Mouse (Mus musculus): ENCODE data around the gene Rbms3. TPM values are rescaled to one million over a fixed set of nuclear protein-coding genes. Genes with fewer than 3 reads are reported as not detected.

The Rbms3 gene
- polyA plus RNA-seq, 1 experiment from 2014 or later: 76.1 TPM

DNA sequence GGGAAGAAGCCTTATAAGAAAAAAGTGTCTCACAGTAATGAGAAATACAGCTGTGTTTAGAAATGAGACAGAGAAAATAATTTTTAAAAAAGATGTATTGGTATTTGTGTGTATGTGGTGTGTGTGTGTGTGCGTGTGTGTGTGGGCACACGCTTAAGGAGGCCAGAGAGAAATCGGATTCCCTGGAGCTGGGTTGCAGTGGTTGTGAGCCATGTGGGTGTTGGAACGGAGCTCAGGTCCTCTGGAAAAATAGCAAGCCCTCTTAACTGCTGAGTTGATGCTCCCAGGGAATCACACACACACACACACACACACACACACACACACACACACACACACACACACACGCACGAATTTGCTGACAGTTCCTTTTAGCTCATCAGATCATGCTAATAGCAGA lies 900.5 kb downstream of the Rbms3 start:
- no peak for ATAC-seq (ENCODE audit: insufficient read depth, low FRiP score)
- H3K4me1 ChIP-seq (ENCODE audit: control insufficient read depth, insufficient read depth, low read length): no peaks in the 10 kb centered on the region
- no peaks in the 10 kb centered on the region for H3K9me3 ChIP-seq (replicated peaks; ENCODE audit: control insufficient read depth, low read length)
- 66% methylated on average over 6 of the region's 6 CpGs for WGBS
- H3K36me3 ChIP-seq (ENCODE audit: control insufficient read depth, insufficient read depth, low read length): no peaks in the 10 kb centered on the region
- no peak overlapping the region for H3K4me3 ChIP-seq (replicated peaks; ENCODE audit: low read length)
- no peak overlapping the region for H3K4me2 ChIP-seq (ENCODE audit: low read depth, low read length)
- H3K27me3 ChIP-seq (ENCODE audit: control insufficient read depth, insufficient read depth, low read length): no peaks in the 10 kb centered on the region
- H3K9ac ChIP-seq (ENCODE audit: low read length): no peak overlapping the region
- H3K27ac ChIP-seq (ENCODE audit: low read length): peak overlapping the region; percentile 76; the same call in 1 of the 2 replicates

DNA sequence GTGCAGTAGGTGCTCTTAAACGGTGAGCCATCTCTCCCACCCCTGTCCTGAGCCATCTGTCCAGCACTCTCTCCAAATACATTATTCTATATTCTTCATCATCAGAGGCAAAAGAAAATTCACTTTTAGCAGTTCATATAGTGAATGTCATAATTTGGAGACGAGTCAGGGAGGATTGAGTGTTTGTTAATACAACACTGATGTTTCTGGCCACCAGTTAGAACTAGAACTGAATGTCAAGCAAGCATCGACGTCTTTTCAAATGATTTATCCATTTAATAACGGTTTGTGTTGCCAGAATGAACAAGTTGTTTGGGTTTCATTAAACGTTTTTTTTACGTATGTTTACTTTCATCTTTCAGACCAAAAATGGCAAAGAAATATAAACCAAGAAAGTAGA lies 901.1 kb downstream of the Rbms3 start:
- no peaks in the 10 kb centered on the region for H3K4me1 ChIP-seq (ENCODE audit: control insufficient read depth, insufficient read depth, low read length)
- peak overlapping the region; percentile 44; the same call in 1 of the 2 replicates for H3K27ac ChIP-seq (ENCODE audit: low read length)
- WGBS: 41% methylated on average over 7 of the region's 7 CpGs
- no peak overlapping the region for H3K4me3 ChIP-seq (replicated peaks; ENCODE audit: low read length)
- H3K9ac ChIP-seq (ENCODE audit: low read length): no peak overlapping the region
- ATAC-seq (ENCODE audit: insufficient read depth, low FRiP score): no peak
- no peaks in the 10 kb centered on the region for H3K36me3 ChIP-seq (ENCODE audit: control insufficient read depth, insufficient read depth, low read length)
- H3K9me3 ChIP-seq (replicated peaks; ENCODE audit: control insufficient read depth, low read length): no peaks in the 10 kb centered on the region
- no peaks in the 10 kb centered on the region for H3K27me3 ChIP-seq (ENCODE audit: control insufficient read depth, insufficient read depth, low read length)
- H3K4me2 ChIP-seq (ENCODE audit: low read depth, low read length): no peak overlapping the region

DNA sequence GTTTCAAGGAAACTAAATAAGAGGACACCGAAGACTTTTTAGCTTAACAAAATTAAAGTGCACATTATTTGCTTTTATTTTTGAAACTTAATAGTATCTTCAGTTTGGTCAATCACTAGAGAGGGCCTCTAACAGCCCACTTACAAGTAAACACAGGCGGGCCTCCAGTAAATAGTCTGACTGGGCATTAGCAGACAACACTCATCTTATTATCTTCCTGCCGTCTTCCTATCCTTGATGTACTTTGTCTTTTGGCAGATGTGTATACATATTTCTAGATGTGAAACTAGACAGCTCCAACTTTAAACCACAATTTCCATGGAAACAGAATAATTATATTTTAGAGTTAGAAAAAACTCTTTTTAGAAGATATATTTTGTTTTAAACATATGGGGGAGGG lies 901.6 kb downstream of the Rbms3 start:
- Histone ChIP-seq H3K9me3 (replicated peaks; ENCODE audit: control insufficient read depth, low read length) (no peaks in the 10 kb centered on the region), H3K9ac (ENCODE audit: low read length) (no peak overlapping the region), H3K36me3 (ENCODE audit: control insufficient read depth, insufficient read depth, low read length) (no peaks in the 10 kb centered on the region), H3K4me2 (ENCODE audit: low read depth, low read length) (no peak overlapping the region), H3K27me3 (ENCODE audit: control insufficient read depth, insufficient read depth, low read length) (no peaks in the 10 kb centered on the region), H3K27ac (ENCODE audit: low read length) (peak overlapping the region; percentile 44; the same call in 1 of the 2 replicates), H3K4me1 (ENCODE audit: control insufficient read depth, insufficient read depth, low read length) (no peaks in the 10 kb centered on the region), H3K4me3 (replicated peaks; ENCODE audit: low read length) (no peak overlapping the region)
- no peak for ATAC-seq (ENCODE audit: insufficient read depth, low FRiP score)
- 59% methylated on average over 3 of the region's 3 CpGs for WGBS

DNA sequence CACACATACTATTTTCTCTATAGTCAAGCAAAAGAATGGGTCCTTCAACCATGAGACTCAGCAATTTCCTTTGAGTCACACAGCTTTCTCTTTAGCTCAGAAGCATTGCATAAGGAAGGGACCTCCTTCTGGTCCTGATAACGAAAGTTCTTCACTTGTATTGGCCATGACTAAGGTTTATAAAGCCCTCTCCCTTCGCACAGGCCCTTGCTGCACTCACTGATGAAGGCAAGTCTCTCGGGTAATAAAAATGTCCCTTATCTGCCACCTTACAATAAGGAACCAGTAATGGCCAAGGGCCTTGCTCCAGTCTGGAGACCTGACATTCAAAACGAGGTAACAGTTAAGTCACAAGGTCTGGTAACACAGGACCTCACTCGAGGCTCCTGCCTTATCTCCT lies 905.1 kb downstream of the Rbms3 start:
- WGBS: 69% methylated on average over 5 of the region's 5 CpGs
- ATAC-seq (ENCODE audit: insufficient read depth, low FRiP score): no peak

DNA sequence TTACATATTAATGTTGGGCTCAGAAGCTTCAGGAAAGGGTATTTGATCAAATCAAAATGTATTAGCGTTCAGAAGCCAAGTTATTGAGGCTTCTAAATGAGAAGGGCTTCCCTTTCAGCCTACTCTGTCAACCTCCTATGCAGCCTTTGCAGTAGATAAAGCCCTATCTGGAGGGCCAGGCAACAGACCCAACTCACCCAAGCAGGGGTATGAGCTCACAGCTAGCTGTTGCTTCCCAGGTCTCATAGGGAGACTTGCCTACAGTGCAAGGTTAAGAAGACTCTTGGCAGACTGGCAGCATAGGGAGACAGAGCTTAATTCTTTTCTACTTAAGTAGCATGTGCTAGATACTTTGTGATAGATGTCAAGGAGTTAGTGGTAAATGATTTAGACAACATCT lies 926.6 kb downstream of the Rbms3 start:
- Histone ChIP-seq H3K4me3 (replicated peaks; ENCODE audit: low read length) (no peak overlapping the region), H3K27ac (ENCODE audit: low read length) (no peak overlapping the region), H3K9ac (ENCODE audit: low read length) (no peak overlapping the region), H3K27me3 (ENCODE audit: control insufficient read depth, insufficient read depth, low read length) (no peaks in the 10 kb centered on the region), H3K9me3 (replicated peaks; ENCODE audit: control insufficient read depth, low read length) (peaks cover 5% of the 10 kb centered on the region; the same call in 1 of the 2 replicates), H3K36me3 (ENCODE audit: control insufficient read depth, insufficient read depth, low read length) (no peaks in the 10 kb centered on the region), H3K4me2 (ENCODE audit: low read depth, low read length) (no peak overlapping the region), H3K4me1 (ENCODE audit: control insufficient read depth, insufficient read depth, low read length) (no peaks in the 10 kb centered on the region)
- ATAC-seq (ENCODE audit: insufficient read depth, low FRiP score): no peak
- WGBS: 89% methylated on average over 1 of the region's 1 CpGs

More for the DNA sequence above, 905.1 kb downstream of the Rbms3 start:
- Histone ChIP-seq H3K9ac (ENCODE audit: low read length) (no peak overlapping the region), H3K9me3 (replicated peaks; ENCODE audit: control insufficient read depth, low read length) (no peaks in the 10 kb centered on the region), H3K27ac (ENCODE audit: low read length) (no peak overlapping the region), H3K4me2 (ENCODE audit: low read depth, low read length) (no peak overlapping the region), H3K4me3 (replicated peaks; ENCODE audit: low read length) (no peak overlapping the region), H3K27me3 (ENCODE audit: control insufficient read depth, insufficient read depth, low read length) (no peaks in the 10 kb centered on the region), H3K4me1 (ENCODE audit: control insufficient read depth, insufficient read depth, low read length) (no peaks in the 10 kb centered on the region), H3K36me3 (ENCODE audit: control insufficient read depth, insufficient read depth, low read length) (no peaks in the 10 kb centered on the region)

DNA sequence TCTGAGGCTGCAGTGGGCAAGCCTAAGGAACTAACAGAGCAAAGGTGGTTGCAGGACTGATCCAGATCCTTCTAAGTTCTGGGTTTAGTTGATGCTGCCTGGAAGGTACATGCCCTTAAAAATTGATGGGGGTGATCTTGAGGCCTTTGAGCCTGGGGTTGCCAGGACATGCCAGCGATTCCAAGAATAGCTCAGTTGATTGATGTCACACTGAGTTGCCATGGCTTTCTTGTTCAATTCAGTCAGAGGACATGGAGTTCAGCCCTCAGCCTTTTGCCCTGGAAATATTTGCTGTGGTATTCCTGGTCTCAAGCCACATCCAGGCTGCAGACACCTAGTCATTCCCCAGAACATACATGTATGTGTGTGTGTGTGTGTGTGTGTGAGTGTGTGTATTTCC lies 927.1 kb downstream of the Rbms3 start:
- no peak for ATAC-seq (ENCODE audit: insufficient read depth, low FRiP score)
- no peaks in the 10 kb centered on the region for H3K4me1 ChIP-seq (ENCODE audit: control insufficient read depth, insufficient read depth, low read length)
- H3K27ac ChIP-seq (ENCODE audit: low read length): peak overlapping the region; percentile 41; the same call in 1 of the 2 replicates
- 39% methylated on average over 1 of the region's 1 CpGs for WGBS
- H3K4me2 ChIP-seq (ENCODE audit: low read depth, low read length): no peak overlapping the region
- peaks cover 5% of the 10 kb centered on the region; the same call in 1 of the 2 replicates for H3K9me3 ChIP-seq (replicated peaks; ENCODE audit: control insufficient read depth, low read length)
- no peaks in the 10 kb centered on the region for H3K36me3 ChIP-seq (ENCODE audit: control insufficient read depth, insufficient read depth, low read length)
- no peaks in the 10 kb centered on the region for H3K27me3 ChIP-seq (ENCODE audit: control insufficient read depth, insufficient read depth, low read length)
- no peak overlapping the region for H3K4me3 ChIP-seq (replicated peaks; ENCODE audit: low read length)
- H3K9ac ChIP-seq (ENCODE audit: low read length): no peak overlapping the region

DNA sequence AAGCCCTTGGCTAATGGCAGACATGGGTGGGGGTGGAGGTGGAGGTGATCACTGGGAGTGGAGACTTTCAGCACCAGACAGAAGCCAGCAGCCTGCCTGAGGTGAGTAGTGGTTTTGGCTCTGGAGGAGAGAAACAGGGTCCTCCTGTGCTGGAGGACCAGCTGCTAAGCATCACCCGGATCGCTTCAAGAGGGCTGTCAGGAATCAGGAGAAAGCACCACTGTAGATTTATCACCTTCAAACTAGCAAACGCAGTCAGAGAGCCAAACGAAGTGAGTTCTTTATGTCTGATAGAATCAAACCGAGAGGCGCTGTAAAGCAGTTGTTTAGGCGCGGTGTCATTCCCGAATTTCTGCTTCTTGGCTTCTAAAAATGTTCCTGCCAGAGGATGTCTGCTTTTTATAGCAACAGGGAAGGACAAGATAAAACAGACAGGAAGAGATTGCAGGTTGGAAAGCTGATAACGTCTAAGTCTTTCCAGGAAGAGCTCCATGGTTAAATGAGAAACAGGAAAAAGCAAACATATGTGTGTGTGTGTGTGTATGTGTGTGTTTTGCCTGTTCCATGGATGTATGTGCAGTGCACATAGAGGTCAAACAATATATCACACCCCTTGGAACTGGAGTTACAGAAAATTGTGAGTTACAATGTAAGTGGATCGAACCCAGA lies 928.1 kb downstream of the Rbms3 start:
- no peak overlapping the region for H3K4me3 ChIP-seq (replicated peaks; ENCODE audit: low read length)
- no peaks in the 10 kb centered on the region for H3K27me3 ChIP-seq (ENCODE audit: control insufficient read depth, insufficient read depth, low read length)
- H3K27ac ChIP-seq (ENCODE audit: low read length): peak overlapping the region; percentile 42; the same call in 1 of the 2 replicates
- WGBS: 44% methylated on average over 11 of the region's 11 CpGs
- no peaks in the 10 kb centered on the region for H3K4me1 ChIP-seq (ENCODE audit: control insufficient read depth, insufficient read depth, low read length)
- H3K9me3 ChIP-seq (replicated peaks; ENCODE audit: control insufficient read depth, low read length): peaks cover 5% of the 10 kb centered on the region; the same call in 1 of the 2 replicates
- no peaks in the 10 kb centered on the region for H3K36me3 ChIP-seq (ENCODE audit: control insufficient read depth, insufficient read depth, low read length)
- no peak overlapping the region for H3K4me2 ChIP-seq (ENCODE audit: low read depth, low read length)
- no peak overlapping the region for H3K9ac ChIP-seq (ENCODE audit: low read length)
- ATAC-seq (ENCODE audit: insufficient read depth, low FRiP score): peak; percentile 66

DNA sequence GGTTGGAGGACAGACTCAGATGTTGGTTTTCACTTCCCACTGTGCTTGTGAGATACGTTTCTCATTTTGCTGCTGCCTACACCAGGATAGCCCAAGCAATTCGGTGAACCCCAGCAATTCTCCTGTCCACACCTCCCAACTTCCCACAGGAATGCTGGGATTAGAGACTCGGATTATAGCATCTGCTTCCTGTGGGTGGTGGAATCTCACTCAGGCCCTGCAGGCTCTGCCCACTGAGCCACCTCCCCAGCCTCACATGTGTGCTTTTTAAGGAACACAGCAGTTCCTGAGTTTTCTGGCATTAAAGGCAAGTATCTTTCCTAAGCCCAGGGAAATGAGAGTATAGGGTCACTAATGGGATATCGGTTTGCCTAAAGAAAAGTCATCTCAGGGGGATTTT lies 941.1 kb downstream of the Rbms3 start:
- no peak for ATAC-seq (ENCODE audit: insufficient read depth, low FRiP score)
- Histone ChIP-seq H3K4me1 (ENCODE audit: control insufficient read depth, insufficient read depth, low read length) (no peaks in the 10 kb centered on the region), H3K9me3 (replicated peaks; ENCODE audit: control insufficient read depth, low read length) (no peaks in the 10 kb centered on the region), H3K27ac (ENCODE audit: low read length) (no peak overlapping the region), H3K27me3 (ENCODE audit: control insufficient read depth, insufficient read depth, low read length) (no peaks in the 10 kb centered on the region), H3K9ac (ENCODE audit: low read length) (no peak overlapping the region), H3K36me3 (ENCODE audit: control insufficient read depth, insufficient read depth, low read length) (no peaks in the 10 kb centered on the region), H3K4me3 (replicated peaks; ENCODE audit: low read length) (no peak overlapping the region), H3K4me2 (ENCODE audit: low read depth, low read length) (no peak overlapping the region)
- 83% methylated on average over 4 of the region's 4 CpGs for WGBS

DNA sequence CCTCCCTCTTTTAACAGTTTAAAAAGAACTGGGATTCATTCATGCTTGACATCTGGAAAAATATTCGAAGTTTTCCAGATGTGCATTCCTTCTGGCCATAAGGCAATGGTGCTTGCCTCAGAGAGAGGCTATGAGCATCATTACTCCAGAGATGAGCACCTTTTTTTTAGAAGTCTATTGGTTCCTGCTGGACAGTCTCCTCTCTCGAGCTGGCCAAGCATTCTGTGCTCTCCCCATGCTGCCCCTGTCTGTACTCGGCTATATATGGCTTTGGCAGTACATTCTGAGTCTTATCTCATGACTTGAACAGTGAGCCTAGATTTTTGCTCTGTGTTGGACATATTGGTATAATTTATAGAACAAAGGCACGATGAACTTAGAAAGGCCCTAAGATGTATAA lies 952.6 kb downstream of the Rbms3 start:
- Histone ChIP-seq H3K4me1 (ENCODE audit: control insufficient read depth, insufficient read depth, low read length) (no peaks in the 10 kb centered on the region), H3K36me3 (ENCODE audit: control insufficient read depth, insufficient read depth, low read length) (no peaks in the 10 kb centered on the region), H3K4me2 (ENCODE audit: low read depth, low read length) (no peak overlapping the region), H3K4me3 (replicated peaks; ENCODE audit: low read length) (no peak overlapping the region), H3K27ac (ENCODE audit: low read length) (peak overlapping the region; percentile 66), H3K9ac (ENCODE audit: low read length) (no peak overlapping the region), H3K27me3 (ENCODE audit: control insufficient read depth, insufficient read depth, low read length) (no peaks in the 10 kb centered on the region), H3K9me3 (replicated peaks; ENCODE audit: control insufficient read depth, low read length) (no peaks in the 10 kb centered on the region)
- WGBS: 43% methylated on average over 4 of the region's 4 CpGs
- ATAC-seq (ENCODE audit: insufficient read depth, low FRiP score): peak; percentile 62; the same call in 1 of the 2 replicates

Measured in stomach, embryonic 16.5 days (tissue).